Mouse (Mus musculus) lung, adult 2 months (tissue): ENCODE measurements around the gene Ceacam20.

ENCODE experiments used
- CTCF ChIP-seq: fragments of 200-500 bp; IDR thresholded peaks from 2 replicates; pipeline ENCODE4 v1.5.1; 2011; ENCODE audit warnings: mild to moderate bottlenecking, low read length, control low read depth; ENCODE audit not compliant: insufficient read depth
- POLR2A ChIP-seq: fragments of 200-500 bp; IDR thresholded peaks from 2 replicates; pipeline ENCODE4 v1.6.1; 2011; ENCODE audit warnings: low read depth, mild to moderate bottlenecking, control low read depth, low read length, borderline replicate concordance; ENCODE audit errors: extremely low read depth

DNA sequence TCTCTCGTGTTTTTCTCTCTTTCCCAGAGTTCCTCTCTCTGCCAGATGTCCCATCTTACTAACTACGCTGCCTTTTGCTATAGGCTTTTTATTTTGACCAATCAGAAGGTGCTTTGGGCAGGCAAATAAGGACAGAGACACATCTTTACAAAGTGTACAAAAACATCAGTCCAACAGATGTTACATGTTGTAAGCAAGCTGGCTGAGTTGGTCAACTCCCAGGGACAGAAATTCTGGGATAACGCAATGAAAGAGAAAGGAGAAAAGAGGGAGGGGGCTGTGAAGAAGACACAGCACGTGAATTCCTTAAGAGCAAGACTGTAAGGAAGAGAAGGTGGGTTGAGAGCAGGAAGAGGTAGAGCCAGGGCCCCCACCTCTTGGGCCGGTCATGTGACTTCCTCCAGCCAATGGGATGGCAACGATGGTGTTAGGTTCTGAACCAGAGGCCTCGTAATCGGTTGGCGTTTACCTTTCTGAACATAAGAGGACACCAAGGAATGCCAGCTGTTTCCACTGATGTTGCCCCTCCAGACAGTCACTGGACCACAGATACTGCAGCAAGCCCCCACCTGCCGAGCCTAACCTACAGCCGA, 27.9 kb upstream of the Ceacam20 start:
- TF ChIP-seq POLR2A (no peak), CTCF (no peak)
